Mouse (Mus musculus) right cerebral cortex, postnatal 36 days (tissue): Measurements from ENCODE around the gene Svep1.

Experiments used
- DNase-seq, 2 experiments: peaks; one replicate each; pipeline ENCODE4 v3.0.0; 2022; ENCODE audit warnings: low spot score in 2 of 2, mixed read lengths in 1 of 2

Svep1 gene

GRCm38 (mm10) chr4:58084155-58084554 lies 122.5 kb downstream of the Svep1 start:
- no peak for DNase-seq

DNA sequence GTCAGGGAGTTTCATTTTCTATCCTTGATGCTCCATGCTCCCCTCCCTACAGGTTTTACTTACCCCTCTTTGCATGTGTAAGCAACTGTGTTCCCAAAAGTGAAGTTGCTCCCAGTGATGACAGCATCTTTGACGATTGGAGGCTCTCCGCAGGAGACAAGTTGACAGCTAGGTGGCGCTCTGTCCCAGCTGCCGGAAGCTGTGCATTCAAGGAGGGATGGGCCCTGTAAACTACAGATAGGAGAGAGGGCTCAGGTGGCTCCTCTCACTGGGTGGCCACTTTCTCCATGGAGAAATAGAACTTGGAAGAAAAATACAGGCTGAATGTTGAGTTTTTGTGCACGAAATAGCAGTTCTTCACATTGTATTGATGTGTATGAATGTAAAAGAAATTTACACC lies 124.1 kb downstream of the Svep1 start:
- peak; percentile 23 to 44 for DNase-seq

- no peak for DNase-seq
Observed at GRCm38 (mm10) chr4:58079631-58080030, 127.0 kb downstream of the Svep1 start.

- DNase-seq, result peak in 1 of 2 experiments; percentile 7
Observed at GRCm38 (mm10) chr4:58077950-58078349, 128.7 kb downstream of the Svep1 start.

- DNase-seq, result no peak
Observed at GRCm38 (mm10) chr4:58077536-58077935, 129.1 kb downstream of the Svep1 start.

DNA sequence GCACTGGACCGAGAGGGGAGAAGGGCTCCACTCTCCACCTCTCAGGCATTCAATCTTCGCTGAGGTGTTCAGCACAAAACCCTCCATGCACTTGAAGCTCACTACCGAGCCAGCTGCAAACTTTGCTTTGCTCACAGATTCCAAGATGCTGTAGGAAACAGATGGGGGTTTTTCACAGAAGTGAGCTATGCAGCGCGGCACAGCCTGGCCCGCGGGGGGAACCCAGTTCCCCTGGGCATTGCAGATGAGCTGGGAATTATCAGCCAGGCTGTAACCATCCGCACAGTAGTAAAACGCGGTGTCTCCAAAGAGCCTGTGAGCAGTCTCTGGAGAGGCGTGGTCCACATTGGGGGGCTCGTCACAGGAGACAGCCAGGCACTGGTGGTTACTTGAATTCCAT lies 133.8 kb downstream of the Svep1 start:
- no peak for DNase-seq

- DNase-seq, result no peak
Observed at GRCm38 (mm10) chr4:58068886-58069285, 137.8 kb downstream of the Svep1 start.

- no peak for DNase-seq
Observed at GRCm38 (mm10) chr4:58064721-58065120, 141.9 kb downstream of the Svep1 start.

DNA sequence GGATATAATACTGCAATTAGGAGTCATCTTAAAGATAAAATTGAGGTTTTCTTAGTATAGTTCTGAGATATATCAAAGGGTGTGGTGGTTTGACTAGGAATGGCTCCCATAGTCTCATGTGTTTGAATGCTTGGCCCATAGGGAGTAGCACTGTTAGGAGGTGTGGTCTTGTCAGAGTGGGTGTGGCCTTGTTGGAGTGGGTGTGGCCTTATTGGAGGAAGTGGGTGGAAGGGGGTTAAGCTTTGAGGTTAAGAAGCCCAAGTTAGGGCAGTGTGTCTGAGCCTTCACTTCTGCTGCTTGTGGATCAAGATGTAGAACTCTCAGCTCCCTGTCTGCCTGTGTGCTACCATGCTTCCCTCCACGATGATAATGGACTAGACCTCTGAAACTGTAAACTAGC lies 143.7 kb downstream of the Svep1 start:
- no peak for DNase-seq

DNA sequence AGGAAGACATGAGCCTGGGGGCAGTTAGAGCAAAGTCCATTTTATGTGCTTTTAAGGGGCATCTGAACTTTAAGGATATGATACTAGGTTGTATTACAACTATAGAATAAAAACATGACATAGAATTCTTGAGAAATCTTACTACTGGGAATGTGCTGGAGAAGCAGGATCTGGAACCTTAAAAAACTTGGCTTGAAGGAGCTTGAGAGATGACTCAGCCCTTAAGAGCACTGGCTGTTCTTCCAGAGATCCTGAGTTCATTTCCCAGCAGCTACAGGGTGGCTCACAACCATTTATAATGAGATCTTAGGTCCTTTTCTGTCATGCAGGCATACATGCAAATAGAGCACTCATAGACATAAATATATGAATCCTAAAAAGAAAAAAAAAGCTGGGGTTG lies 151.0 kb downstream of the Svep1 start:
- no peak for DNase-seq

DNA sequence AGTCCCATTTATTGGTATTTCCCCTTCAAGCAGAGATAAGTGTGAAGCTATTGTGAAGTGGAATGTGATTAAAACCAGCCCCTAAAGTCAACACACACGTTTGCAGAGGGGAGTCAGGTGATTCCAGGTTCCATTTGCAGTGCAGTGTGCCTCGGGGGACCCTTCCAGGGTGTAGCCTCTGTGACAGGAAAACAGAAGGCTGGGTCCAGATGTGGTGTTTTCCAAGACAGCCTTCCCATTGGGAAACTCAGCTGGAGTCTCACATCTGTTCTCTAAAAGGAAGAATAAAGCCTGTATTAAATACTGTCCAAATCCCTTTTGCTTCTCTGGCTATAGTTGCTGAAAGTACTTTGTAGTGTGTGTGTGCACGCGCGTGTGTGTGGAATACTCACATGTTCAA lies 152.2 kb downstream of the Svep1 start:
- DNase-seq, result no peak

DNA sequence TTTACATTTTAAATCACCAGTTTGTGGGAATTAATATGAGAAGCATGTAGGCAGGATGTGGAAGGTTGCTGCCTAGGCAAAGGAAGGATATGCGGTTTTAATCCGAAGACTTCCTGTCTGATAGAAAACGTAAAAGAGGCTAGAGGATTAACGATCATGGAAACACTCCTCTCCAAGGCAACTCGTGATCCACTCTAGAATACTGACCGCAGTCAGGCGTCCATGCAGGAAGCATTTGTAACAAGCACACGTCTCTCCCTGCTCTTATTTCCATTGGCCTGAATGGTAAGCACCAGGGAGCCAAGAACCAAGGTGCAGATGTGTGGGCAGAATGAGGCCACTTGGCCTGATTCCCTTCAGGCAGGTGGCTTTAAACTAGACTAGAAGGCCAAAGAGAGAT lies 155.9 kb downstream of the Svep1 start:
- no peak for DNase-seq

GRCm38 (mm10) chr4:58050276-58050675 lies 156.4 kb downstream of the Svep1 start:
- no peak for DNase-seq

DNA sequence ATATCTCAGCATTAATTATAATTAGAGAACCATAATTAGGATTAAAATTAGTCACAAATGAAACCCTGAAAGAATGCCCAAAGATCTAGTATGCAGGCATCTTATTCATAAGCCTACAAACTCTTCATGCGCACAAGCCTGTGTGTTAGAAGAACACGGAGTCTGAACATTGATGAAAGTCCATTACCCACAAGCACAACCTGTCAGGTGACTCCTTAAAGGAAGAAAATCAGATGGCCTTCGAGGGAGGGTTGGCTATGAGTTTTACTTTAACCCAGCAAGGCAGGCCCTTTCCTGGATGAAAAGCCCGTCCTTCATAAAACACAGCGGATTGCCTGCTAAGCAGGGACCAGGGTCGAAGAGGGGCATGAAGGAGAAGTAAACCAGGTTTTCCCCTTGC lies 161.8 kb downstream of the Svep1 start:
- no peak for DNase-seq

- no peak for DNase-seq
Observed at GRCm38 (mm10) chr4:58044356-58044755, 162.3 kb downstream of the Svep1 start.

- no peak for DNase-seq
Observed at GRCm38 (mm10) chr4:58040093-58040492, 166.6 kb downstream of the Svep1 start.

DNA sequence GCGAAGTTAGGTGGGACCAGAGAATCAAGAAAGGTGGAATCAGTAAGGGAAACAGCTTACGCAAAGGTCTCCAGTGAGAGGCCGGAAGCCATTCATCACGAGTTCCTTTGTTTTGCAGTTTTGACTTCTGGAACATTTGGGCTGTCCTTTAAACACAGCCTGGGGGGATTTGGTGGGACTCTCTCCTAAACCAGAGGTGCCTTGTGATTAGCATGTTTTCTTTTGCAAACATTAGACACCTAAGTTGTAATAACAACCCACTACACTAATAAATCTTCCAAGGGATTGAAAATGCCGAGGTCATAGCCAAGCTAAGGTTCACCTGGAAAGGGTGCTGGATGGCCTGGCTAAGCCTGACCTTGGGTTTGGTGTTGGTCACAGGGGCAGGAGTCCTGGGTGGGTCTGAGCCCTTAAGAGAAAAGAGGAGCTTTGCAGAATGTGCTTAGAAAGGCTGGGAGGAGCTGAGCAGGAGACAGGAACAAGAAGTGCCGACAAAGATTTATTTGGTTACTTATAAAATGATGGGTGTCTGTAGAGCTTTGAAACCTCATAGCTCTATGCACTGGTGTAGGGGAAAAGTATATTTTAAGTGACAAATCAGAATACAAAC lies 169.5 kb downstream of the Svep1 start:
- no peak for DNase-seq

GRCm38 (mm10) chr4:58034663-58035062 lies 172.0 kb downstream of the Svep1 start:
- DNase-seq, result no peak

DNA sequence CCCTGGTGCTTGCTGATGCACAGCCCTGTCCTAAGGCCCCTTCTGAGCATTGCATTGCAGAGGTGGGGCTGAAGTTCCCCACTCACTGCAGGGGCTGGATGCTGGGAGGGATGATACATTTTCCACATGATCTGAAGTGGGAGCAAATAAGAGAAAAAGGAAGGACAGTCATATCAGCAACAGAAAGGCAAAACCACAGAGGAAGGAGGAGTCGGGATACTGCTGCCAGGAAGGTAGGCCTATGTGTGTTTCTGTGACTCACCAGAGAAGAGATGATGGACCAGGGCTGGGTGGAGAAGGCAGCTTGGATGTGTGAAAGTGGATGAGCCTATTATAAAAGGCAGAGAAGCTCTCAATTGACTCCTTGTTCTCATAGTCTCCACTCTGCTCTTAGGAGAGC lies 173.9 kb downstream of the Svep1 start:
- DNase-seq, result peak in 1 of 2 experiments; percentile 3

DNA sequence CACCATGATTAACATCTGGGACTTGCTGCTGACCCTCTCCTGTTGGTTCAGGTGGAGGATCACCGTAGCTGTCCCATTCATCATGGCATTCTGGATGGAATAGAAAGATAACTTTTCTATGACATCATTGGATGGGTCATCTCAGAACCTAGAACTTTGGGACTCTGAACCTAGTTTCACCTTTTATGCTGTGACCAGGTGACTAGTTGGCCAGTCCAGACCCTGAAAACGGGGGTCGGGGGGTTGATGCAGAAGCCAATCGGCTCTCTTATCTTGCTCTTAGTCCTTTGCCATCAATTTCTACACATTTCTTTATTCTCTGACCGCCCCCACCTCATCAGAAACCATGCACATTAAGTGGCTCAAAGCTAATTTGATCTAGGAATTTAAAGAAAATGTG lies 197.6 kb downstream of the Svep1 start, which contains the start of gene Txndc8:
Gene Txndc8, minus strand, starts transcription at position 101 of the 400 bp plus-strand sequence.
- no peak for DNase-seq

- no peak for DNase-seq
Observed at GRCm38 (mm10) chr4:58003501-58003900, 203.2 kb downstream of the Svep1 start.
